In genomic region chr14:11807465-11807864, GRCm38 (mm10) we compare ENCODE assay signal across 13 mouse cellular contexts.
"Had no signal": no experiment of that assay in that cellular context is flagged by ENCODE, and none has a peak within 500 bp of the region (broad histone marks: within the 10 kb centered on the region; RNA-seq: fewer than 3 reads in every experiment).

No protein-coding gene starts in this region.

- H3K4me1 ChIP-seq: intestine, embryonic 15.5 days had no signal

- H3K9ac ChIP-seq: intestine, embryonic 15.5 days; limb, embryonic 13.5 days; liver, embryonic 14.5 days; neural tube, embryonic 12.5 days had no signal

- ATAC-seq: intestine, embryonic 15.5 days had no signal

- H3K9me3 ChIP-seq: intestine, embryonic 15.5 days; limb, embryonic 13.5 days; midbrain, embryonic 10.5 days; neural tube, embryonic 12.5 days had no signal

- H3K27ac ChIP-seq: intestine, embryonic 15.5 days; limb, embryonic 13.5 days; liver, embryonic 14.5 days; midbrain, embryonic 10.5 days; neural tube, embryonic 12.5 days; stomach, postnatal 0 days had no signal

- DNase-seq: left cerebral cortex, postnatal 4 days; lung, adult 18-20 months; lung, postnatal 10 days; lung, postnatal 4 days; midbrain, embryonic 14.5 days; thymus, postnatal 14 days had no signal

- H3K36me3 ChIP-seq: intestine, embryonic 15.5 days; limb, embryonic 13.5 days; midbrain, embryonic 10.5 days; neural tube, embryonic 12.5 days had no signal

- H3K27me3 ChIP-seq: intestine, embryonic 15.5 days; limb, embryonic 13.5 days; neural tube, embryonic 12.5 days had no signal

- H3K4me3 ChIP-seq: intestine, embryonic 15.5 days; limb, embryonic 13.5 days; midbrain, embryonic 10.5 days; myocyte; neural tube, embryonic 12.5 days had no signal

- H3K4me2 ChIP-seq: intestine, embryonic 15.5 days; limb, embryonic 13.5 days; neural tube, embryonic 12.5 days had no signal
